Mouse (Mus musculus): ENCODE measurements at regions not wholly inside any gene's neighbourhood (a gene's known extent, or its start where the extent isn't known, plus 50 kb on each side); places are given as distances from the start of the nearest gene placed in this dataset.

- Histone ChIP-seq H3K27ac (ENCODE audit: control insufficient read depth, low read depth, low read length) (no peak overlapping the region), H3K4me3 (ENCODE audit: control insufficient read depth in 1 of 2, insufficient read depth in 1 of 2, low read depth in 2 of 2, low read length in 2 of 2) (no peak overlapping the region), H3K79me2 (ENCODE audit: control insufficient read depth, insufficient read depth, low read length, poor library complexity) (no peaks in the 10 kb centered on the region), H3K36me3 (ENCODE audit: control insufficient read depth in 1 of 2, insufficient read depth in 2 of 2, low read length in 2 of 2) (no peaks in the 10 kb centered on the region), H3K4me1 (ENCODE audit: control insufficient read depth in 1 of 2, insufficient read depth in 2 of 2, low read length in 2 of 2) (no peaks in the 10 kb centered on the region), H3K9me3 (replicated peaks; ENCODE audit: insufficient read depth, low read length) (no peaks in the 10 kb centered on the region), H3K9ac (ENCODE audit: control insufficient read depth, low read depth, low read length, poor library complexity, severe bottlenecking) (no peak overlapping the region), H3K27me3 (ENCODE audit: control insufficient read depth in 1 of 2, insufficient read depth in 2 of 2, low read length in 2 of 2) (no peaks in the 10 kb centered on the region)
- no peak for DNase-seq (ENCODE audit: low read depth, low spot score)
- TF ChIP-seq POLR2AphosphoS2 (IDR thresholded peaks at IDR 0.05; ENCODE audit: low read length), result no peak
- TF ChIP-seq ETS1 (IDR thresholded peaks at IDR 0.05; ENCODE audit: low read depth, low read length), result no peak
- no peak for TF ChIP-seq ELF1 (IDR thresholded peaks at IDR 0.05; ENCODE audit: low read depth, low read length)
- TF ChIP-seq GABPA (IDR thresholded peaks at IDR 0.05; ENCODE audit: low read depth, low read length), result no peak
- TF ChIP-seq UBTF (IDR thresholded peaks at IDR 0.05; ENCODE audit: borderline replicate concordance, insufficient read depth, low read depth, low read length), result no peak
- TF ChIP-seq RCOR1 (IDR thresholded peaks at IDR 0.05; ENCODE audit: low read depth, low read length), result no peak
- TF ChIP-seq ZKSCAN1 (IDR thresholded peaks at IDR 0.05; ENCODE audit: low read depth, low read length), result no peak
- no peak for TF ChIP-seq ZMIZ1 (IDR thresholded peaks at IDR 0.05; ENCODE audit: low read depth, low read length)
- TF ChIP-seq POLR2A (IDR thresholded peaks at IDR 0.05; ENCODE audit: control insufficient read depth in 1 of 2, insufficient read depth in 1 of 2, low read depth in 1 of 2, low read length in 2 of 2, poor library complexity in 1 of 2), result no peak
- TF ChIP-seq KAT2A (conservative IDR thresholded peaks at IDR 0.05; ENCODE audit: low read depth, low read length), result no peak
- TF ChIP-seq SMC3 (IDR thresholded peaks at IDR 0.05; ENCODE audit: low read depth, low read length), result no peak
Measured at GRCm38 (mm10) chr10:37995691-37996445, 825.7 kb downstream of the Rfpl4b start.

- Histone ChIP-seq H3K4me1 (ENCODE audit: control insufficient read depth in 1 of 2, insufficient read depth in 2 of 2, low read length in 2 of 2) (no peaks in the 10 kb centered on the region), H3K4me3 (ENCODE audit: control insufficient read depth in 1 of 2, insufficient read depth in 1 of 2, low read depth in 2 of 2, low read length in 2 of 2) (no peak overlapping the region), H3K27ac (ENCODE audit: control insufficient read depth, low read depth, low read length) (no peak overlapping the region), H3K9me3 (replicated peaks; ENCODE audit: insufficient read depth, low read length) (no peaks in the 10 kb centered on the region), H3K9ac (ENCODE audit: control insufficient read depth, low read depth, low read length, poor library complexity, severe bottlenecking) (no peak overlapping the region), H3K36me3 (ENCODE audit: control insufficient read depth in 1 of 2, insufficient read depth in 2 of 2, low read length in 2 of 2) (no peaks in the 10 kb centered on the region), H3K79me2 (ENCODE audit: control insufficient read depth, insufficient read depth, low read length, poor library complexity) (no peaks in the 10 kb centered on the region), H3K27me3 (ENCODE audit: control insufficient read depth in 1 of 2, insufficient read depth in 2 of 2, low read length in 2 of 2) (no peaks in the 10 kb centered on the region)
- no peak for TF ChIP-seq GABPA (IDR thresholded peaks at IDR 0.05; ENCODE audit: low read depth, low read length)
- TF ChIP-seq ETS1 (IDR thresholded peaks at IDR 0.05; ENCODE audit: low read depth, low read length), result no peak
- DNase-seq (ENCODE audit: low read depth, low spot score), result no peak
Measured at GRCm38 (mm10) chr10:37988297-37989263, 833.0 kb downstream of the Rfpl4b start.
